Mouse (Mus musculus): ENCODE data around the gene Lrrc3.

DNA sequence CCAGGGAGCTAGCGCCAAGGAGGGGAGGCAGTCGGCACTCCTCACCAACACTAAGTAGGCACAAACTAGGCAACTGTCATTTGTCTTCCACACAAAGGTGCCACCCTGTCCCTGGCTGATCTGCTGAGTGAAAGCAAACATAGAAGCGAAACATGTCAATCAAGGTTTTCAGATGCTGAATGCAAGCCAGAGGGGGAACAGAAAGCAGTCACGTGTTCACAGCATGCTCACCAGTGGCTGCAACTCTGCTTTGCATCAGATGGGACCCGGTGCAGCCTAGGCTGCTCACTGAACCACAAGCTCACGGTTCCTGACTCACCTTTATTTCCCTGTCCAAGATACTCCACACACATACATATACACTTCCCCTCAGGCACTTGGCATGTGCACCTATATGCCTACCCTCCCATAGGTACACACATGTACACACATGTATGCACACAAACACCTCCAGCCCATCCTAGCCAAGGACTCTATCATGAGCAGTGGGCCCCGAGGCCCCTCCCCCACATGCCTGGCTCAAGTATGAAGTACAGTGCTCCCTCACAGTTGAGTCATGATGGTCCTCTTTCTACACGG is 11.3 kb downstream of the Lrrc3 start:
- TF ChIP-seq EP300 (IDR thresholded peaks at IDR 0.05; ENCODE audit: insufficient read depth, low read depth, low read length) (no peak), POLR2A (IDR thresholded peaks at IDR 0.05; ENCODE audit: insufficient read depth, low read length) (no peak)
